Mouse (Mus musculus) MEL (cell line): ENCODE measurements at regions not wholly inside any gene's neighbourhood (a gene's known extent, or its start where the extent isn't known, plus 50 kb on each side); places are given as distances from the start of the nearest gene placed in this dataset.

Source experiments
- CTCF ChIP-seq, 3 experiments: IDR thresholded peaks in 2 of 3; conservative IDR thresholded peaks in 1 of 3; 2 replicates each; pipeline ENCODE4 v1.5.1; 2011 to 2012; ENCODE audit warnings: low read length in 3 of 3, low read depth in 2 of 3, mild to moderate bottlenecking in 2 of 3, improper control_type of control experiment in 1 of 3, inconsistent platforms in 1 of 3, mixed read lengths in 1 of 3, moderate library complexity in 1 of 3; ENCODE audit not compliant: control insufficient read depth in 1 of 3, insufficient read depth in 1 of 3, poor library complexity in 1 of 3, severe bottlenecking in 1 of 3
- E2F4 ChIP-seq: IDR thresholded peaks from 2 replicates; pipeline ENCODE4 v1.6.1; 2011; ENCODE audit warnings: low read depth, low read length, improper control_type of control experiment, borderline replicate concordance
- EP300 ChIP-seq, 2 experiments: IDR thresholded peaks; 2 replicates each; pipeline ENCODE4 v1.6.1; 2011; ENCODE audit warnings: improper control_type of control experiment in 2 of 2, low read length in 2 of 2, low read depth in 1 of 2, mild to moderate bottlenecking in 1 of 2
- GATA1 ChIP-seq: IDR thresholded peaks from 2 replicates; pipeline ENCODE4 v1.6.1; 2011; ENCODE audit warnings: low read depth, low read length, improper control_type of control experiment
- MAZ ChIP-seq: IDR thresholded peaks from 2 replicates; pipeline ENCODE4 v1.6.1; 2012; ENCODE audit warnings: low read depth, mild to moderate bottlenecking, inconsistent platforms, low read length, improper control_type of control experiment
- POLR2A ChIP-seq, 2 experiments: IDR thresholded peaks; 2 replicates each; pipeline ENCODE4 v1.6.1; 2011 to 2012; ENCODE audit warnings: low read length in 2 of 2, mild to moderate bottlenecking in 2 of 2, control low read depth in 1 of 2, improper control_type of control experiment in 1 of 2, low read depth in 1 of 2, moderate library complexity in 1 of 2; ENCODE audit not compliant: control insufficient read depth in 1 of 2, insufficient read depth in 1 of 2, poor library complexity in 1 of 2

- TF ChIP-seq CTCF (IDR thresholded peaks at IDR 0.05 in 2 of 3, conservative IDR thresholded peaks at IDR 0.05 in 1 of 3; ENCODE audit: control insufficient read depth in 1 of 3, insufficient read depth in 1 of 3, low read depth in 2 of 3, low read length in 3 of 3, poor library complexity in 1 of 3, severe bottlenecking in 1 of 3): no peak
- TF ChIP-seq MAZ: no peak
- TF ChIP-seq EP300 (IDR thresholded peaks at IDR 0.05; ENCODE audit: low read depth in 1 of 2, low read length in 2 of 2): no peak
- no peak for TF ChIP-seq GATA1
- TF ChIP-seq E2F4: no peak
- no peak for TF ChIP-seq POLR2A (IDR thresholded peaks at IDR 0.05; ENCODE audit: control insufficient read depth in 1 of 2, insufficient read depth in 1 of 2, low read depth in 1 of 2, low read length in 2 of 2, poor library complexity in 1 of 2)
Observed at GRCm38 (mm10) chr14:102742331-102742730, 240.1 kb downstream of the Kctd12 start.
